Mouse (Mus musculus): Measurements from ENCODE around the gene Tuba3b. TPM values are rescaled to one million over a fixed set of nuclear protein-coding genes. Genes with fewer than 3 reads are reported as not detected.

The Tuba3b gene
- polyA plus RNA-seq (2015; fragmentation: Illumina TruSeq; extraction: RNeasy Lipid Tissue Mini Kit (QIAGEN cat#74804); ENCODE audit: insufficient read depth, low read depth, low replicate concordance) = not detected

DNA sequence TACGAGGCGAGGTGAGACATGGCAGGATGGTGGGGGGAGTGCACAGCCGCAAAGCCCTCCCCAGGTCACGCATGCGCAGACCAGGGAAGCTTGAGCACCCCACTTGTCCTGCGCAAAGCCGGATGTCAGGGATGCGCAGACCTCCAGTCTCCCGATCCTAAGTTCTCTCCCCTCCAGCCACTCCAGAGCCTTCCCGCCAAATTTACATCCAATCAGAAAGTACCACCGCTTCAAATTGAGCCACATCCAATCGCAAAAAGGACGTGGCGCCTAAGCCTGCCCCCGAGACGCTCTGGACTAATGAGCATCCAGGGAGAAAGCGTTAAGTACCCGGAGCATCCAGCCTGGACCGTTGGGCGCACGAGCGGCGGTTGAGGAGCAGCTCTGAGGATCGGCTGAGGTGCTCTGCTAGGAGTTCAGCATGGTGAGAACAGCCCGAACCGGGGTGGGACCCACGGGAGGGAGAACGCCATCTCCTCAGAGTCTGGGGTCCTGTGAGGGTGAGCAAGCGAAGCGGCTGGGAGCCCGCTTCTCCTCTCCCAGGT lies at the start of gene Tuba3b:
Tuba3b (plus strand) TSS at position 92 of the 545 bp plus-strand sequence.

GRCm38 (mm10) chr6:145614219-145614618 lies 1.3 kb upstream of the Tuba3b start, which contains the start of gene Lmntd1:
Lmntd1 (minus strand) TSS chr6:145614319.

Other genes with a start within 250 kb of the Tuba3b start
- gene Lmntd1, start 1.4 kb upstream of the Tuba3b start, polyA plus RNA-seq (2015; fragmentation: Illumina TruSeq; extraction: RNeasy Lipid Tissue Mini Kit (QIAGEN cat#74804); ENCODE audit: insufficient read depth, low read depth, low replicate concordance) = not detected
- gene Rassf8, start 131.0 kb downstream of the Tuba3b start, polyA plus RNA-seq (2015; fragmentation: Illumina TruSeq; extraction: RNeasy Lipid Tissue Mini Kit (QIAGEN cat#74804); ENCODE audit: insufficient read depth, low read depth, low replicate concordance) = 5.3 TPM
- gene Bhlhe41, start 249.8 kb downstream of the Tuba3b start, polyA plus RNA-seq (2015; fragmentation: Illumina TruSeq; extraction: RNeasy Lipid Tissue Mini Kit (QIAGEN cat#74804); ENCODE audit: insufficient read depth, low read depth, low replicate concordance) = 0.92 TPM

Data from pancreas, adult 10 weeks (tissue).